Mouse (Mus musculus) neural tube, embryonic 14.5 days (tissue): ENCODE measurements around the gene Abcf3. TPM values are rescaled to one million over a fixed set of nuclear protein-coding genes. Genes with fewer than 3 reads are reported as not detected.

Experiments used
- ATAC-seq: fragments of 200-750 bp; cut with Nextera tagmentation; 2 replicates; pipeline ENCODE4 v1.8.0; 2017; ENCODE audit warnings: low read depth, mild to moderate bottlenecking, moderate TSS enrichment, moderate library complexity
- H3K27ac ChIP-seq: fragments of 300-500 bp; sonication (generic); 2 replicates; pipeline ENCODE4 v1.5.1; 2014; ENCODE audit warnings: low read depth, mild to moderate bottlenecking, control low read depth, low read length, moderate library complexity, mixed read lengths
- H3K27me3 ChIP-seq: fragments of 300-500 bp; sonication (generic); 2 replicates; pipeline ENCODE4 v1.6.1; 2014; ENCODE audit warnings: low read length; ENCODE audit not compliant: control insufficient read depth, insufficient read depth
- H3K36me3 ChIP-seq: fragments of 300-500 bp; sonication (generic); 2 replicates; pipeline ENCODE4 v1.6.1; 2014; ENCODE audit warnings: low read length, mixed read lengths; ENCODE audit not compliant: control insufficient read depth, insufficient read depth
- H3K4me1 ChIP-seq: fragments of 300-500 bp; sonication (generic); 2 replicates; pipeline ENCODE4 v1.6.1; 2014; ENCODE audit warnings: low read length; ENCODE audit not compliant: control insufficient read depth, insufficient read depth
- H3K4me2 ChIP-seq: fragments of 300-500 bp; sonication (generic); 2 replicates; pipeline ENCODE4 v1.6.1; 2014; ENCODE audit warnings: mild to moderate bottlenecking, low read depth, low read length, control low read depth
- H3K4me3 ChIP-seq: fragments of 300-500 bp; sonication (generic); 2 replicates; pipeline ENCODE4 v1.5.1; 2014; ENCODE audit warnings: low read depth, low read length, control low read depth, mixed read lengths
- H3K9ac ChIP-seq: fragments of 300-500 bp; sonication (generic); replicated peaks from 2 replicates; pipeline ENCODE4 v1.6.1; 2014; ENCODE audit warnings: low read depth, mild to moderate bottlenecking, control low read depth, low read length, mixed read lengths
- H3K9me3 ChIP-seq: fragments of 300-500 bp; sonication (generic); 2 replicates; pipeline ENCODE4 v1.6.1; 2016; ENCODE audit warnings: low read length; ENCODE audit not compliant: control insufficient read depth
- WGBS: fragments of 180-500 bp; shearing (Covaris S2); extraction: QIAGEN DNeasy Blood & Tissue Kit; methylation state at CpG from one replicate; pipeline ENCODE4 v1.1.7; 2014; 5-methylcytosine and 5-hydroxymethylcytosine counted together
- polyA plus RNA-seq: library from polyadenylated mRNA; unstranded; fragments of >200 nt; fragmentation: Nextera tagmentation; extraction: Ambion mirVana; gene quantifications from 2 replicates; pipeline ENCODE4 v1.2.1, GENCODE M21; 2014

Abcf3 gene
- 72.6 and 82.2 TPM in 2 replicates for polyA plus RNA-seq

GRCm38 (mm10) chr16:20548096-20548948 is at the start of gene Abcf3:
Abcf3 (plus strand) TSS chr16:20548577.
- Histone ChIP-seq H3K4me2 (peak within 1 kb of the TSS; percentile 92), H3K9me3 (no peaks in the 10 kb centered on the region), H3K4me3 (peak within 1 kb of the TSS; percentile 81), H3K4me1 (peaks cover 11% of the 10 kb centered on the region), H3K27ac (peak within 1 kb of the TSS; percentile 58), H3K9ac (peak within 1 kb of the TSS; percentile 70), H3K27me3 (no peaks in the 10 kb centered on the region), H3K36me3 (peaks cover 27% of the 10 kb centered on the region)
- ATAC-seq: peak; percentile 98
- WGBS: under 1% methylated on average over 56 of the region's 56 CpGs

- H3K4me3 ChIP-seq: peak within 1 kb of the TSS; percentile 91
- peak within 1 kb of the TSS; percentile 74 for H3K4me2 ChIP-seq
- peaks cover 29% of the 10 kb centered on the region for H3K36me3 ChIP-seq
- under 1% methylated on average over 48 of the region's 49 CpGs for WGBS
- H3K4me1 ChIP-seq: peaks cover 8% of the 10 kb centered on the region; the same call in 1 of the 2 replicates
- H3K9me3 ChIP-seq: no peaks in the 10 kb centered on the region
- peak within 1 kb of the TSS; percentile 87 for H3K27ac ChIP-seq
- H3K27me3 ChIP-seq: no peaks in the 10 kb centered on the region
- ATAC-seq: peak; percentile 95
- H3K9ac ChIP-seq: peak within 1 kb of the TSS; percentile 84
These were observed 49.5 kb upstream of the Abcf3 start, which contains the start of gene Eif2b5 for GRCm38 (mm10) chr16:20498677-20499475. Eif2b5 (plus strand) TSS chr16:20498817.

- H3K4me3 ChIP-seq: no peak overlapping the region
- no peaks in the 10 kb centered on the region for H3K9me3 ChIP-seq
- no peak for ATAC-seq
- H3K4me2 ChIP-seq: no peak overlapping the region
- H3K27ac ChIP-seq: no peak overlapping the region
- H3K27me3 ChIP-seq: no peaks in the 10 kb centered on the region
- 91% methylated on average over 8 of the region's 8 CpGs for WGBS
- H3K9ac ChIP-seq: no peak overlapping the region
- H3K36me3 ChIP-seq: peaks cover 93% of the 10 kb centered on the region
- H3K4me1 ChIP-seq: no peaks in the 10 kb centered on the region
These were observed 42.4 kb upstream of the Abcf3 start for GRCm38 (mm10) chr16:20506000-20506399.

GRCm38 (mm10) chr16:20509349-20509748 is 39.0 kb upstream of the Abcf3 start:
- WGBS: 93% methylated on average over 3 of the region's 3 CpGs
- no peak overlapping the region for H3K4me2 ChIP-seq
- no peak overlapping the region for H3K27ac ChIP-seq
- H3K27me3 ChIP-seq: no peaks in the 10 kb centered on the region
- no peaks in the 10 kb centered on the region for H3K9me3 ChIP-seq
- peaks cover 66% of the 10 kb centered on the region for H3K36me3 ChIP-seq
- H3K9ac ChIP-seq: no peak overlapping the region
- ATAC-seq: peak; percentile 56; the same call in 1 of the 2 replicates
- no peak overlapping the region for H3K4me3 ChIP-seq
- H3K4me1 ChIP-seq: no peaks in the 10 kb centered on the region

GRCm38 (mm10) chr16:20511277-20511847 is 37.0 kb upstream of the Abcf3 start:
- Histone ChIP-seq H3K27ac (no peak overlapping the region), H3K4me1 (no peaks in the 10 kb centered on the region), H3K9ac (no peak overlapping the region), H3K4me3 (no peak overlapping the region), H3K36me3 (peaks cover 47% of the 10 kb centered on the region), H3K9me3 (no peaks in the 10 kb centered on the region), H3K27me3 (no peaks in the 10 kb centered on the region), H3K4me2 (no peak overlapping the region)
- WGBS: 90% methylated on average over 7 of the region's 7 CpGs
- no peak for ATAC-seq

GRCm38 (mm10) chr16:20516032-20516431 is 32.3 kb upstream of the Abcf3 start:
- H3K4me1 ChIP-seq: peaks cover 13% of the 10 kb centered on the region
- no peaks in the 10 kb centered on the region for H3K27me3 ChIP-seq
- peak overlapping the region; percentile 81 for H3K4me2 ChIP-seq
- ATAC-seq: no peak
- H3K9ac ChIP-seq: peak overlapping the region; percentile 95
- peak overlapping the region; percentile 96 for H3K4me3 ChIP-seq
- H3K27ac ChIP-seq: no peak overlapping the region; the same call in 1 of the 2 replicates
- no peaks in the 10 kb centered on the region for H3K9me3 ChIP-seq
- peaks cover 6% of the 10 kb centered on the region; the same call in 1 of the 2 replicates for H3K36me3 ChIP-seq

GRCm38 (mm10) chr16:20516726-20517201 is 31.6 kb upstream of the Abcf3 start, which contains the start of gene Dvl3:
Dvl3 (plus strand) TSS chr16:20516982.
- peak; percentile 96 for ATAC-seq
- Histone ChIP-seq H3K9me3 (no peaks in the 10 kb centered on the region), H3K4me2 (peak within 1 kb of the TSS; percentile 81), H3K27me3 (no peaks in the 10 kb centered on the region), H3K9ac (peak within 1 kb of the TSS; percentile 95), H3K27ac (peak within 1 kb of the TSS; percentile 88), H3K4me1 (peaks cover 13% of the 10 kb centered on the region), H3K4me3 (peak within 1 kb of the TSS; percentile 96), H3K36me3 (peaks cover 3% of the 10 kb centered on the region)
- under 1% methylated on average over 42 of the region's 55 CpGs for WGBS

GRCm38 (mm10) chr16:20517216-20517615 is 31.2 kb upstream of the Abcf3 start:
- ATAC-seq: peak; percentile 36; the same call in 1 of the 2 replicates
- peak overlapping the region; percentile 88 for H3K27ac ChIP-seq
- peaks cover 13% of the 10 kb centered on the region for H3K4me1 ChIP-seq
- H3K9me3 ChIP-seq: no peaks in the 10 kb centered on the region
- H3K9ac ChIP-seq: peak overlapping the region; percentile 95
- peaks cover 5% of the 10 kb centered on the region for H3K36me3 ChIP-seq
- WGBS: 1% methylated on average over 26 of the region's 26 CpGs
- H3K4me3 ChIP-seq: peak overlapping the region; percentile 96
- no peaks in the 10 kb centered on the region for H3K27me3 ChIP-seq
- peak overlapping the region; percentile 81 for H3K4me2 ChIP-seq
